Mouse (Mus musculus) heart, adult 8-10 months (tissue): ENCODE data around the gene Ddx54. TPM values are rescaled to one million over a fixed set of nuclear protein-coding genes. Genes with fewer than 3 reads are reported as not detected.
A peak's percentile ranks its signal among the peaks of the same experiment; 100 is the strongest.

Source experiments
- DNase-seq: peaks from one replicate; pipeline ENCODE4 v3.0.0; 2022; ENCODE audit warnings: low spot score
- total RNA-seq, 4 experiments: library from RNA; stranded (reverse); gene quantifications; 2 replicates each; pipeline ENCODE4 v1.2.4; 2022

Ddx54 gene
- total RNA-seq, 4 experiments from 2014 or later: 21.0 to 24.7 (median 23.0) TPM

GRCm38 (mm10) chr5:120609246-120609775 lies 3.2 kb upstream of the Ddx54 start:
- no peak for DNase-seq

- no peak for DNase-seq
Measured at GRCm38 (mm10) chr5:120610906-120611305, 1.6 kb upstream of the Ddx54 start.

DNA sequence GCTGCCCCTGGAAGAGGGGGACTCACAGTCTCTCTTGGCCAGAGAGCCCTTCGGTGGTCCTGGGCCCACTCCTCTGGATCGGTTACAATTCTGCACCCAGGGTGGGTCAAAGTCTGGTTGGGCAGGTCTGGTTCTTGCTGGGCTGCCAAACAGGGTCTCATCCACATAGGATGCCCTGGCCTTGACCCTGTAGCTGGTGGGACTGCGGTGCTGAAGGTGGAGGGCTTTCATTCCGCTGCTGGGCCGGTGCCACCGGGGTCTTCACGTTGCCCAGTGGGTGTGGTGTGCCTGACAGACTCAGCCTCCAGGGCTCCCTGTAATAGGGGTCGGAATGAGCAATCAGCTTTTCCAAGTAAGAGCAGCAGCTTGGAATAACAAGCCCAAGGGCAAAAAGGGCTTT lies 1.1 kb upstream of the Ddx54 start:
- DNase-seq: no peak

GRCm38 (mm10) chr5:120612822-120613604 lies 474 bp downstream of the Ddx54 start:
- DNase-seq: peak; percentile 100

- no peak for DNase-seq
Measured at GRCm38 (mm10) chr5:120615903-120616302, 3.4 kb downstream of the Ddx54 start.

- DNase-seq: no peak
Measured at GRCm38 (mm10) chr5:120618778-120619177, 6.2 kb downstream of the Ddx54 start.

DNA sequence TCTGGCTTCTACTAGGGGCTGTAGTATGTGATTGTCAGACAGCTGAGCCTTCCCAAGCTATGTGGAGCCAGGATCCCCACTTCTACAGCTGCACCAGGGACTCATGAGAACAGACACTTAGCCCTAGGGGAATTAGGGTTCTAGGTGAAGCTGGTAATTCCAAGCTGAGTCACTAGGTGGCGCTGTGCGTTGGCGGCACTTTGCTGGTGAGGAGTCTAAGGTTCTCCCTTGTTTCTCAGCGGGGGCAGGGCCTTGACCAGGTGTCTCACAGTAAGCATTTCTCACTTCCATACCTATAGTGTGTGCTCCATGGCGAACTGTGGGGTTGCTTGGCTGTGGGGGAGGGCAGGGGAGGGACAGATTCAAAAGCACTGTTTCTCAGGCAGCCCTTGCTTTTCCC lies 6.7 kb downstream of the Ddx54 start:
- no peak for DNase-seq

DNA sequence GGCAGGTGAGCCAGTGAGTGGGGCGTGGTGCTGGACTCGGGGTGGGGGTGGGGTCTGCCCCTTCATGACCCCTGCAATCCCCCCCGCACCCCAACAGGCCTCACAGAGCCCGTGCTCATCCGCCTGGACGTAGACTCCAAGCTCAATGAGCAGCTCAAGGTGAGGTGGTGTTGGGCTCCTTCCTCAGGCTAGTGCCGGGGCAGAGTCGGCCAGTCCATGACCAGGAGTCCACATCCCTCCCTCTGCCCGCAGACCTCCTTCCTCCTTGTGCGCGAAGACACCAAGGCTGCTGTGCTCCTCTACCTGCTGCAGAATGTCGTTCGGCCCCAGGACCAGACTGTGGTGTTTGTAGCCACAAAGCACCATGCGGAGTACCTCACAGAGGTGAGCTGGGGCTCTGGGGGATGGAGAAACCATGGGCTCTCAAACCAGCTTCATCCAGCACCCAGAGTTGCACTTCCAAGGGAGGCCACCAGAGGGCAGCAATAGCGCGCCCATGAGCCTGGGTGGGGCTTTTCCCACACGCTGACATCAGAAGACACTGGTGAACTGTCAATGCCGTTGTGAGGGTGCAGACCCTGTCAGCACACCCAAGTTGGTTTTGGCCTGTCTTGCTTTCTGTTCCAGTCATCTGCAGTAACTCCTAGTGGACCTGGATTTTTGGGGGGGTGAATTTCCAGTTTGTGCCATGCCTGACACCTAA lies 8.0 kb downstream of the Ddx54 start:
- peak; percentile 77 for DNase-seq

DNA sequence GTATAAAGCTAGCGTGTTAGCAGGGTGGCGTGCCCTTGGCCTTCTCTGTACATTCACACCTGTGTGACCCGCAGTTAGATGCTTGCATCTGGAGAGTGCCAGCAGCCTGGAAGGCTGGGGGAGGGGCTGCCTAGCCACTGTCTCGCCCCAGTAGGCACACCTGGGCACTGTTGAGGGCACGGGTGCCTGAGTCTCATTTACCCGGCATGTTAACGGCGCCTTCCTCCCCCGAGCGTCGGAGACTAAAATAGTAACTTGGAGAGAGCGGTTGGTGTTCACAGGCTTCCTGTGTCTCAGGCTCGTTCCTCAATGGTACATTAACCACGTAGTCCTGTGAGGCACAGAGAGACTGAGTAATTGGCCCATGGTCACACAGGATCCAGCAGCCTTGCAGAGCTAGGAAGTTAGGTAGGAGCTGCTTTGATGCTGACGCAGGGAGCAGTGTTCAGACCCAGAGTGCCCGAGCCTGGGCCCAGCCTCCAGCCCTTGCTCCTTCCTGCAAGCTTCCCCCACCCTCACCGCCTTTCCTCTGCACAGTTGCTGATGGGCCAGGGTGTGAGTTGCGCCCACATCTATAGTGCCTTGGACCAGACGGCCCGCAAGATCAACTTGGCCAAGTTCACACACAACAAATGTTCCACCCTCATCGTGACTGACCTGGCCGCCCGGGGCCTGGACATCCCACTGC lies 8.7 kb downstream of the Ddx54 start:
- DNase-seq: no peak

GRCm38 (mm10) chr5:120621846-120622197 lies 9.3 kb downstream of the Ddx54 start:
- DNase-seq: no peak

DNA sequence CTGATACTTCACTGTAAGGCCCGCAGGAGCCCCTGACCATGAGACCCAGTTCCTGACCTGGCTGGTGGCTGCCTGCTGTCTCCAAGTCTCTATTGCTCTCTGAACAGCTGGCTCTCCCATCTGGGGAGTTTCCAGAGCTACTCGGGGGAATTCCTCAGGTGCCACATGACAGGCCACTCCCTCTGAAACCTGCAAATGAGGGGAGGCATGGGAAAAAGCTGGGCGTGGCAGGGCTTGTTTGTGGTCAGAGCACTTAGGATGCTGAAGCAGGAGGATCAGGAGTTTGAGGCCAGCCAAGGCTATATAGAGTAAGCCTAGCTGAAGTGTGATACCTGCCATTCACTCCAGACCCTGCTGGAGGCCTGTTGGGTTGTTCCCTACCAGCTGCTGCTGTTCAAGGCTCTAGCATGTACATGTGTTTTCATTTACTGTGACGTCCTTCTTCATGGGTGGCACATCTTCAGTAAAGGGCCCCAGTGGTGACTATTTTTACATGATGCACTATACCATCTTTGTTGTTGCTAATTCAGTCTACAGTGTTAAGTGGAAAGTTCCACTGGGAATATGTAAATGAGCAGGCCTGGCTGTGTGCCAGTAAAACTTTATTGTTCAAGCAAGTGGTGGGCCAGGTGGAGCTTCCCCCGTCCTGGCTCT lies 9.8 kb downstream of the Ddx54 start:
- no peak for DNase-seq

GRCm38 (mm10) chr5:120624427-120624826 lies 11.9 kb downstream of the Ddx54 start:
- DNase-seq: no peak

- DNase-seq: no peak
Measured at GRCm38 (mm10) chr5:120626399-120626798, 13.9 kb downstream of the Ddx54 start.

- no peak for DNase-seq
Measured at GRCm38 (mm10) chr5:120627515-120628300, 15.2 kb downstream of the Ddx54 start.

GRCm38 (mm10) chr5:120628624-120629023 lies 16.1 kb downstream of the Ddx54 start:
- no peak for DNase-seq

DNA sequence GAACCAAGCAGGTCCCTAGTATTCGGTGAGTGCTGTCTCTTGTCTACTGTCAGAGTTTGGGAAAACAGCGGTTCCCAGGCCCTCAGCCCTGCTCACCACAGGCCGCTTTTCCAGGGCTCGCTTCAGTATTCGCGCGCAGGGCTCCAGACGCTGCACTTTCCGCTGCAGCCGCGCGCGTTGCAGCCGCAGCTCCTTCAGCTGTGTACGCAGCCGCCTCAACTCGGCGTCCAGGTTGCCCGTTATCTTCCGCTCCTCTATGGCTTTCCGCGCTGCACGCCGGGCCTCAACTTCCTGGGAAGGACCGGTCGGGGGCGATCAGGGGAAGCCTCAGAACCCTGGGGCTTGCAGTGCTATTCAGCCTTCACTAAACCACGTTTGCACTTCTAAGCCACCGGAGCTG lies 18.6 kb downstream of the Ddx54 start:
- no peak for DNase-seq

DNA sequence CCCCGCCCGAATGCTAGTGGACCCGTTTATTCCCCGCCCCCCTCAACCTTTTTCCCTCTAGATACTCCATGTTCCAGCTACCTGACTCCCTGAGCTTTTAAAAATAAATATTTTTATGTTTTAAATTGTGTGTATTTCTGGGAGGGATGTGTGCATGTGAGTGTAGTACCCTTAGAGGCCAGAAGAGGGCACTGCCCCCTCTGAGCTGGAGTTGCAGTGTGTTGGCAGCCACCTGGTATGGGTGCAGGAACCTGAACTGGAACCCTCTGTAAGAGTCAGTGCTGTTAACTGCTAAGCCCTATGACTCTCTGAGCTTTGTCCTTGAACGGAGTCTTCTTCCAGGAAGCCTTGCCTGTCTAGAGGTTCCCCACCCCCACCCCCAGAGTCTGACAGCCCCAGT lies 19.4 kb downstream of the Ddx54 start:
- no peak for DNase-seq

GRCm38 (mm10) chr5:120634131-120634530 lies 21.6 kb downstream of the Ddx54 start, which contains the start of gene Cfap73:
Gene Cfap73 (minus strand): TSS chr5:120634235.
- DNase-seq: no peak

- DNase-seq: no peak
Measured at GRCm38 (mm10) chr5:120634860-120635259, 22.3 kb downstream of the Ddx54 start.

- no peak for DNase-seq
Measured at GRCm38 (mm10) chr5:120635633-120636032, 23.1 kb downstream of the Ddx54 start.

GRCm38 (mm10) chr5:120640094-120640493 lies 27.6 kb downstream of the Ddx54 start:
- no peak for DNase-seq
